Mouse (Mus musculus): ENCODE results near the gene Snhg11. TPM values are rescaled to one million over a fixed set of nuclear protein-coding genes. Genes with fewer than 3 reads are reported as not detected.

The Snhg11 gene
- polyA plus RNA-seq, 1 experiment from 2014 or later, result 732 TPM

DNA sequence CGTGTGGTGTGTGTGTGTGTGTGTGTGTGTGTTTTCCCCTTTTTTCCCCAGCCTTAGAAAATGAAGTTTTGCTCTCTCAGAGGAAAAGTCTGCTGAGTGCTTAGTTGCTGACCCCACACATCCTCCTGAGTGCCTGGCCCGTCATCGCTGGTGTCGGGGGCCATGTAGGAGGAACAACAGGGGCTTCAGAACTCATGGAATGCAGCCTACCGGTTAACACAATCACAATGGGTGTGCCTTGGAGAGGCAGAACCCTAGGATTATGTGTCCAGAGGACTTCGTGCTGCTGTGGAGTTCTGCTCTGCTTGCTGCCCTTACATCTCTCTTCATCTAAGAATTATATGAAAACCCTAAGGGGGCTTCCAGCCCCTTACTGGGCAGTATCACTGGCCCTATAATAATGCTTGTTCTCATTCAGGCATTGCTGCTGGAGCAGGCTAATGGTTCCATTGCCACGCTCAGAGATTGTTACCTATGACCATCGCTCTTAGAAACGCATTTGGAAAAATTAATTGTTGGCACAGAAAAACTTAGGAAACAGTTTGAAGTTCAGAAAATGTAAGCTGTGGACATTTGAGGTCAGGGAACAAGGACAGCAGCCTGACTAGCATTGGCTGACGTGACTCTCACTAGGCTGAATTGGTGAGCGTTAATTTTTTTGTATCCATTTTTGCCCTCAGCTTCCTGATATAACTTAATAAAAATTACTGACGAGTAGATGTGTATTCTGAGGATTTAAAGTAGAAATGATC lies 10.2 kb upstream of the Snhg11 start:
- peaks cover 4% of the 10 kb centered on the region for H3K4me1 ChIP-seq (ENCODE audit: control insufficient read depth, insufficient read depth, low read length)
- no peaks in the 10 kb centered on the region for H3K27me3 ChIP-seq (ENCODE audit: control insufficient read depth, insufficient read depth, low read depth, low read length)
- no peak overlapping the region for H3K4me3 ChIP-seq (ENCODE audit: low read depth, low read length)
- H3K9ac ChIP-seq (ENCODE audit: low read depth, low read length), result no peak overlapping the region
- H3K4me2 ChIP-seq (ENCODE audit: low read length), result no peak overlapping the region
- H3K9me3 ChIP-seq (replicated peaks; ENCODE audit: control insufficient read depth, low read length, poor library complexity, severe bottlenecking), result no peaks in the 10 kb centered on the region
- no peaks in the 10 kb centered on the region for H3K36me3 ChIP-seq (ENCODE audit: control insufficient read depth, insufficient read depth, low read length)
- no peak for ATAC-seq
- 76% methylated on average over 12 of the region's 12 CpGs for WGBS
- no peak overlapping the region for H3K27ac ChIP-seq (ENCODE audit: low read length)

GRCm38 (mm10) chr2:158367654-158368053 lies 7.8 kb upstream of the Snhg11 start:
- no peak for ATAC-seq
- Histone ChIP-seq H3K27ac (ENCODE audit: low read length) (no peak overlapping the region), H3K36me3 (ENCODE audit: control insufficient read depth, insufficient read depth, low read length) (no peaks in the 10 kb centered on the region), H3K27me3 (ENCODE audit: control insufficient read depth, insufficient read depth, low read depth, low read length) (no peaks in the 10 kb centered on the region), H3K9ac (ENCODE audit: low read depth, low read length) (no peak overlapping the region), H3K4me3 (ENCODE audit: low read depth, low read length) (no peak overlapping the region), H3K4me1 (ENCODE audit: control insufficient read depth, insufficient read depth, low read length) (no peaks in the 10 kb centered on the region), H3K9me3 (replicated peaks; ENCODE audit: control insufficient read depth, low read length, poor library complexity, severe bottlenecking) (no peaks in the 10 kb centered on the region), H3K4me2 (ENCODE audit: low read length) (no peak overlapping the region)
- 88% methylated on average over 5 of the region's 5 CpGs for WGBS

GRCm38 (mm10) chr2:158368313-158368712 lies 7.1 kb upstream of the Snhg11 start:
- Histone ChIP-seq H3K4me1 (ENCODE audit: control insufficient read depth, insufficient read depth, low read length) (no peaks in the 10 kb centered on the region), H3K36me3 (ENCODE audit: control insufficient read depth, insufficient read depth, low read length) (no peaks in the 10 kb centered on the region), H3K4me2 (ENCODE audit: low read length) (no peak overlapping the region), H3K27ac (ENCODE audit: low read length) (no peak overlapping the region), H3K9ac (ENCODE audit: low read depth, low read length) (no peak overlapping the region), H3K4me3 (ENCODE audit: low read depth, low read length) (no peak overlapping the region), H3K9me3 (replicated peaks; ENCODE audit: control insufficient read depth, low read length, poor library complexity, severe bottlenecking) (no peaks in the 10 kb centered on the region), H3K27me3 (ENCODE audit: control insufficient read depth, insufficient read depth, low read depth, low read length) (no peaks in the 10 kb centered on the region)
- 94% methylated on average over 8 of the region's 8 CpGs for WGBS
- ATAC-seq, result no peak

DNA sequence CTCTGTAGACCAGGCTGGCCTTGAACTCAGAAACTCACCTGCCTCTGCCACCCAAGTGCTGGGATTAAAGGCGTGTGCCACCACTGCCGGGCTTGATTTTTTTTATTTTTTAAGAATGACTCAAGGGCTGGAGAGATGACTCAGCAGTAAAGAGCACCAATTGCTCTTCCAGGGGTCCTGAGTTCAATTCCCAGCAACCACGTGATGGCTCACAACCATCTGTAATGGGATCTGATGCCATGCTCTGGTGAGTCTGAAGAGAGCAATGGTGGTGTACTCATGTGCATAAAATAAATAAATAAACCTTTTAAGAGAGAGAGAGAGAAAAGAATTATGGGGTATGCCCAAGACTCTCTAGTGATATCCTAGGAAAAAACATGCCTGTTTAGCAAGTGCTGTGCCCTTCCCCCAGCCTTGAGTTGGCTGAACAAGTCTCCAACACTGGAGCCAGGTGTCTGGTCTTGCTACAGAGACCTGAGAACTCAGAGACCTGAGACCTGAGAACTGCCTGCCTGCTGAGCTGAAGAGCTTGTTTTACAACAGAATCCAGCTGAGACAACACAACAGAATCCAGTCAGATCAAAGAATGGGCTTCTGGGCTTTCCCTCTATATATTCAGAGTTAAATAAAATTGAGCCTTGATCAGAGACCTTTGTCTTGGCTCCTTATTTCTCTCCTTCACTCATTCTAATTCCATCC lies 5.8 kb upstream of the Snhg11 start:
- Histone ChIP-seq H3K9me3 (replicated peaks; ENCODE audit: control insufficient read depth, low read length, poor library complexity, severe bottlenecking) (no peaks in the 10 kb centered on the region), H3K4me3 (ENCODE audit: low read depth, low read length) (no peak overlapping the region), H3K27me3 (ENCODE audit: control insufficient read depth, insufficient read depth, low read depth, low read length) (no peaks in the 10 kb centered on the region), H3K36me3 (ENCODE audit: control insufficient read depth, insufficient read depth, low read length) (no peaks in the 10 kb centered on the region), H3K9ac (ENCODE audit: low read depth, low read length) (no peak overlapping the region), H3K4me1 (ENCODE audit: control insufficient read depth, insufficient read depth, low read length) (0 out of 2 replicates have a peak, but pooled peaks cover under 1% of the 10 kb centered on the region), H3K4me2 (ENCODE audit: low read length) (no peak overlapping the region), H3K27ac (ENCODE audit: low read length) (no peak overlapping the region)
- 84% methylated on average over 3 of the region's 3 CpGs for WGBS
- ATAC-seq, result no peak

DNA sequence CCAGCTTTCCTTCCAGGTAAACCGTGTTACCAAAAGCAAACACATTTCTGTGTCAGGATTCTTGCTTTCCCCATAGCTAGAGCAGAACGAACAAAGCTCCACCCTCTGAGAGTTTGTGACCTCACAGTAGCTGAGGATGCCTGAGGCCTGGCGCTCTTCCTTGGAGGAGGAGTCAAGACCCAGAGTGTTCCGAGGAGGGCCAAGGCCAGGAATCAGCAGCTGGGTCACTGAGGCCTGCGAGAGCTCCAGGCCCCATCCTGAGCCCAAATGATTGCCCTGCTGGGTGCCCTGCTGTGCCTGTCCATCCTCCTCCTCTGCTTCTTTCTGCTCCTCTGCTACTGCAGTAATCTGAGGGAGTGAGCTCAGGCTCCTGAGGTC lies 5.3 kb upstream of the Snhg11 start:
- Histone ChIP-seq H3K4me2 (ENCODE audit: low read length) (no peak overlapping the region), H3K9me3 (replicated peaks; ENCODE audit: control insufficient read depth, low read length, poor library complexity, severe bottlenecking) (no peaks in the 10 kb centered on the region), H3K27ac (ENCODE audit: low read length) (no peak overlapping the region), H3K4me1 (ENCODE audit: control insufficient read depth, insufficient read depth, low read length) (peaks cover 5% of the 10 kb centered on the region), H3K9ac (ENCODE audit: low read depth, low read length) (no peak overlapping the region), H3K36me3 (ENCODE audit: control insufficient read depth, insufficient read depth, low read length) (no peaks in the 10 kb centered on the region), H3K27me3 (ENCODE audit: control insufficient read depth, insufficient read depth, low read depth, low read length) (no peaks in the 10 kb centered on the region), H3K4me3 (ENCODE audit: low read depth, low read length) (no peak overlapping the region)
- 9% methylated on average over 5 of the region's 5 CpGs for WGBS
- ATAC-seq, result no peak

- Histone ChIP-seq H3K4me2 (ENCODE audit: low read length) (no peak overlapping the region), H3K4me1 (ENCODE audit: control insufficient read depth, insufficient read depth, low read length) (peaks cover 10% of the 10 kb centered on the region), H3K27ac (ENCODE audit: low read length) (no peak overlapping the region), H3K4me3 (ENCODE audit: low read depth, low read length) (no peak overlapping the region), H3K9me3 (replicated peaks; ENCODE audit: control insufficient read depth, low read length, poor library complexity, severe bottlenecking) (no peaks in the 10 kb centered on the region), H3K36me3 (ENCODE audit: control insufficient read depth, insufficient read depth, low read length) (no peaks in the 10 kb centered on the region), H3K9ac (ENCODE audit: low read depth, low read length) (no peak overlapping the region), H3K27me3 (ENCODE audit: control insufficient read depth, insufficient read depth, low read depth, low read length) (no peaks in the 10 kb centered on the region)
- 80% methylated on average over 5 of the region's 5 CpGs for whole genome bisulfite sequencing
- no peak for ATAC-seq
These were observed 2.4 kb upstream of the Snhg11 start for GRCm38 (mm10) chr2:158373061-158373460.

DNA sequence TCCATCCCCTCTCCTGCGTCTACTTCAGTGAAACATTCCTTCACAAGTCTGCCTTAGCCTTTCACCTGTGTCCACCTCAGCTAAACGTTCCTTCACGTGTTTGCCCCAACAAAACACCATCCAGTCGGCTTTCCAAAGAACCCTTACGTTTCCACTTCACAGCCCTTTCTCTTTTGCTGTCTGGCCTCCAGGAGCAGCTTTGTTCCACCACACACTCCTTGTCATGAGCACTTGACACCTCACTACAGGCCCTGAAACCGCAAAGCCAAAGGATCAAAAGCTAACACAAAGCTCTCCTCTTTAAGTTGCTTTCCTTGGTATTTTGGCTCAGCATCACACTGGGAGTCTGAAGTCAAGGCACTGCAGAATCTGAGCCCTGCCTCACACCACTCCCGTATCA lies 1.9 kb upstream of the Snhg11 start:
- 63% methylated on average over 7 of the region's 7 CpGs for WGBS
- H3K27me3 ChIP-seq (ENCODE audit: control insufficient read depth, insufficient read depth, low read depth, low read length), result no peaks in the 10 kb centered on the region
- no peaks in the 10 kb centered on the region for H3K36me3 ChIP-seq (ENCODE audit: control insufficient read depth, insufficient read depth, low read length)
- peaks cover 14% of the 10 kb centered on the region for H3K4me1 ChIP-seq (ENCODE audit: control insufficient read depth, insufficient read depth, low read length)
- no peak overlapping the region for H3K27ac ChIP-seq (ENCODE audit: low read length)
- H3K9ac ChIP-seq (ENCODE audit: low read depth, low read length), result no peak overlapping the region
- H3K4me2 ChIP-seq (ENCODE audit: low read length), result no peak overlapping the region
- no peaks in the 10 kb centered on the region for H3K9me3 ChIP-seq (replicated peaks; ENCODE audit: control insufficient read depth, low read length, poor library complexity, severe bottlenecking)
- ATAC-seq, result no peak
- no peak overlapping the region for H3K4me3 ChIP-seq (ENCODE audit: low read depth, low read length)

GRCm38 (mm10) chr2:158376123-158376687 lies 767 bp downstream of the Snhg11 start:
- ATAC-seq, result peak; percentile 39
- peak overlapping the region; percentile 79 for H3K9ac ChIP-seq (ENCODE audit: low read depth, low read length)
- H3K27ac ChIP-seq (ENCODE audit: low read length), result peak overlapping the region; percentile 94
- peaks cover 4% of the 10 kb centered on the region for H3K36me3 ChIP-seq (ENCODE audit: control insufficient read depth, insufficient read depth, low read length)
- WGBS, result 21% methylated on average over 12 of the region's 12 CpGs
- H3K4me1 ChIP-seq (ENCODE audit: control insufficient read depth, insufficient read depth, low read length), result peaks cover 21% of the 10 kb centered on the region
- H3K27me3 ChIP-seq (ENCODE audit: control insufficient read depth, insufficient read depth, low read depth, low read length), result no peaks in the 10 kb centered on the region
- H3K4me2 ChIP-seq (ENCODE audit: low read length), result peak overlapping the region; percentile 49
- no peaks in the 10 kb centered on the region for H3K9me3 ChIP-seq (replicated peaks; ENCODE audit: control insufficient read depth, low read length, poor library complexity, severe bottlenecking)
- H3K4me3 ChIP-seq (ENCODE audit: low read depth, low read length), result peak overlapping the region; percentile 56

GRCm38 (mm10) chr2:158376798-158377197 lies 1.4 kb downstream of the Snhg11 start:
- H3K36me3 ChIP-seq (ENCODE audit: control insufficient read depth, insufficient read depth, low read length), result peaks cover 6% of the 10 kb centered on the region
- 61% methylated on average over 7 of the region's 7 CpGs for WGBS
- H3K4me1 ChIP-seq (ENCODE audit: control insufficient read depth, insufficient read depth, low read length), result peaks cover 21% of the 10 kb centered on the region
- peak overlapping the region; percentile 56 for H3K4me3 ChIP-seq (ENCODE audit: low read depth, low read length)
- no peaks in the 10 kb centered on the region for H3K9me3 ChIP-seq (replicated peaks; ENCODE audit: control insufficient read depth, low read length, poor library complexity, severe bottlenecking)
- ATAC-seq, result no peak
- H3K4me2 ChIP-seq (ENCODE audit: low read length), result peak overlapping the region; percentile 49
- H3K27me3 ChIP-seq (ENCODE audit: control insufficient read depth, insufficient read depth, low read depth, low read length), result no peaks in the 10 kb centered on the region
- H3K27ac ChIP-seq (ENCODE audit: low read length), result peak overlapping the region; percentile 94
- H3K9ac ChIP-seq (ENCODE audit: low read depth, low read length), result peak overlapping the region; percentile 79

Measured in midbrain, embryonic 16.5 days (tissue).